Mouse (Mus musculus): ENCODE results near the gene Sytl1. TPM values are rescaled to one million over a fixed set of nuclear protein-coding genes. Genes with fewer than 3 reads are reported as not detected.

Sytl1 gene
- polyA plus RNA-seq, 1 experiment from 2014 or later, result 1.6 TPM

- no peak overlapping the region for H3K27ac ChIP-seq (ENCODE audit: low read depth, low read length)
- peaks cover 32% of the 10 kb centered on the region for H3K27me3 ChIP-seq (replicated peaks; ENCODE audit: control insufficient read depth, insufficient read depth, low read length)
- H3K4me1 ChIP-seq (replicated peaks; ENCODE audit: control insufficient read depth, insufficient read depth, low read length), result 0 out of 2 replicates have a peak, but pooled peaks cover 6% of the 10 kb centered on the region
- no peak for ATAC-seq
- H3K4me2 ChIP-seq (replicated peaks; ENCODE audit: low read depth), result no peak overlapping the region
- no peak overlapping the region for H3K9ac ChIP-seq (ENCODE audit: low read depth, low read length)
- no peaks in the 10 kb centered on the region for H3K9me3 ChIP-seq (ENCODE audit: control insufficient read depth)
- 35% methylated on average over 15 of the region's 15 CpGs for WGBS
- H3K36me3 ChIP-seq (ENCODE audit: control insufficient read depth, insufficient read depth), result no peaks in the 10 kb centered on the region
- no peak for TF ChIP-seq CTCF (IDR thresholded peaks at IDR 0.05; ENCODE audit: low read depth)
- no peak overlapping the region for H3K4me3 ChIP-seq (ENCODE audit: low read depth, low read length)
Measured at GRCm38 (mm10) chr4:133247072-133247471, 15.8 kb downstream of the Sytl1 start.

- no peaks in the 10 kb centered on the region for H3K4me1 ChIP-seq (replicated peaks; ENCODE audit: control insufficient read depth, insufficient read depth, low read length)
- no peak for ATAC-seq
- H3K9me3 ChIP-seq (ENCODE audit: control insufficient read depth), result no peaks in the 10 kb centered on the region
- 0 out of 2 replicates have a peak, but pooled peaks cover 6% of the 10 kb centered on the region for H3K27me3 ChIP-seq (replicated peaks; ENCODE audit: control insufficient read depth, insufficient read depth, low read length)
- WGBS, result 79% methylated on average over 1 of the region's 1 CpGs
- H3K27ac ChIP-seq (ENCODE audit: low read depth, low read length), result no peak overlapping the region
- no peak overlapping the region for H3K4me2 ChIP-seq (replicated peaks; ENCODE audit: low read depth)
- no peak for TF ChIP-seq CTCF (IDR thresholded peaks at IDR 0.05; ENCODE audit: low read depth)
- no peak overlapping the region for H3K9ac ChIP-seq (ENCODE audit: low read depth, low read length)
- no peaks in the 10 kb centered on the region for H3K36me3 ChIP-seq (ENCODE audit: control insufficient read depth, insufficient read depth)
- no peak overlapping the region for H3K4me3 ChIP-seq (ENCODE audit: low read depth, low read length)
Measured at GRCm38 (mm10) chr4:133244289-133244688, 18.6 kb downstream of the Sytl1 start.

DNA sequence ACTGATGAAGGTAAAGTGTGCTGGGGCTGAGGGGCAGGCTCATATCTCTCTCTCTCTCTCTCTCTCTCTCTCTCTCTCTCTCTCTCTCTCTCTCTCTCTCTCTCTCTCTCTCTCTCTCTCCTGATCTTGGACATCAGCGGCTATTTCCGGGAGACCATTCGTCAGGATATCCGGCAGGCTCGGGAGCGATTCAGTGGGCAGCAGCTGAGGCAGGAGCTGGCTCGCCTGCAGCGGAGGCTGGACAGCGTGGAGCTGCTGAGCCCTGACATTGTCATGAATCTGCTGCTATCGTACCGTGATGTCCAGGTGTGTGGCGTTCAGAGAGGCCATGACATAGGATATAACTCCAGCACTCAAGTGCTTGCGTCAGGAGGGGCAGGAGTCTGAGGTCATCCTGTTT is 19.4 kb downstream of the Sytl1 start:
- Histone ChIP-seq H3K27me3 (replicated peaks; ENCODE audit: control insufficient read depth, insufficient read depth, low read length) (0 out of 2 replicates have a peak, but pooled peaks cover 4% of the 10 kb centered on the region), H3K4me1 (replicated peaks; ENCODE audit: control insufficient read depth, insufficient read depth, low read length) (no peaks in the 10 kb centered on the region), H3K9ac (ENCODE audit: low read depth, low read length) (no peak overlapping the region), H3K4me3 (ENCODE audit: low read depth, low read length) (no peak overlapping the region), H3K27ac (ENCODE audit: low read depth, low read length) (no peak overlapping the region), H3K9me3 (ENCODE audit: control insufficient read depth) (no peaks in the 10 kb centered on the region), H3K36me3 (ENCODE audit: control insufficient read depth, insufficient read depth) (no peaks in the 10 kb centered on the region), H3K4me2 (replicated peaks; ENCODE audit: low read depth) (no peak overlapping the region)
- no peak for ATAC-seq
- TF ChIP-seq CTCF (IDR thresholded peaks at IDR 0.05; ENCODE audit: low read depth), result no peak
- 53% methylated on average over 13 of the region's 13 CpGs for WGBS

- no peak overlapping the region for H3K4me3 ChIP-seq (ENCODE audit: low read depth, low read length)
- ATAC-seq, result no peak
- H3K27ac ChIP-seq (ENCODE audit: low read depth, low read length), result no peak overlapping the region; the same call in 1 of the 2 replicates
- H3K36me3 ChIP-seq (ENCODE audit: control insufficient read depth, insufficient read depth), result no peaks in the 10 kb centered on the region
- H3K9ac ChIP-seq (ENCODE audit: low read depth, low read length), result no peak overlapping the region
- H3K27me3 ChIP-seq (replicated peaks; ENCODE audit: control insufficient read depth, insufficient read depth, low read length), result no peaks in the 10 kb centered on the region
- no peaks in the 10 kb centered on the region for H3K9me3 ChIP-seq (ENCODE audit: control insufficient read depth)
- WGBS, result 77% methylated on average over 9 of the region's 9 CpGs
- TF ChIP-seq CTCF (IDR thresholded peaks at IDR 0.05; ENCODE audit: low read depth), result no peak
- no peaks in the 10 kb centered on the region for H3K4me1 ChIP-seq (replicated peaks; ENCODE audit: control insufficient read depth, insufficient read depth, low read length)
- H3K4me2 ChIP-seq (replicated peaks; ENCODE audit: low read depth), result no peak overlapping the region
Measured at GRCm38 (mm10) chr4:133242710-133243109, 20.2 kb downstream of the Sytl1 start.

GRCm38 (mm10) chr4:133241910-133242309 is 21.0 kb downstream of the Sytl1 start:
- Histone ChIP-seq H3K36me3 (ENCODE audit: control insufficient read depth, insufficient read depth) (no peaks in the 10 kb centered on the region), H3K4me1 (replicated peaks; ENCODE audit: control insufficient read depth, insufficient read depth, low read length) (no peaks in the 10 kb centered on the region), H3K27me3 (replicated peaks; ENCODE audit: control insufficient read depth, insufficient read depth, low read length) (no peaks in the 10 kb centered on the region), H3K4me2 (replicated peaks; ENCODE audit: low read depth) (peak overlapping the region; percentile 98), H3K9me3 (ENCODE audit: control insufficient read depth) (no peaks in the 10 kb centered on the region), H3K27ac (ENCODE audit: low read depth, low read length) (peak overlapping the region; percentile 21; the same call in 1 of the 2 replicates), H3K4me3 (ENCODE audit: low read depth, low read length) (peak overlapping the region; percentile 57), H3K9ac (ENCODE audit: low read depth, low read length) (no peak overlapping the region; the same call in 1 of the 2 replicates)
- no peak for ATAC-seq
- WGBS, result 14% methylated on average over 11 of the region's 11 CpGs
- TF ChIP-seq CTCF (IDR thresholded peaks at IDR 0.05; ENCODE audit: low read depth), result no peak

GRCm38 (mm10) chr4:133240934-133241908 is 21.7 kb downstream of the Sytl1 start:
- WGBS, result under 1% methylated on average over 77 of the region's 78 CpGs

More at GRCm38 (mm10) chr4:133240934-133241908, 21.7 kb downstream of the Sytl1 start:
- Histone ChIP-seq H3K36me3 (ENCODE audit: control insufficient read depth, insufficient read depth) (no peaks in the 10 kb centered on the region), H3K4me2 (replicated peaks; ENCODE audit: low read depth) (peak overlapping the region; percentile 98), H3K27ac (ENCODE audit: low read depth, low read length) (peak overlapping the region; percentile 84), H3K27me3 (replicated peaks; ENCODE audit: control insufficient read depth, insufficient read depth, low read length) (no peaks in the 10 kb centered on the region), H3K4me1 (replicated peaks; ENCODE audit: control insufficient read depth, insufficient read depth, low read length) (no peaks in the 10 kb centered on the region), H3K4me3 (ENCODE audit: low read depth, low read length) (peak overlapping the region; percentile 57), H3K9me3 (ENCODE audit: control insufficient read depth) (no peaks in the 10 kb centered on the region), H3K9ac (ENCODE audit: low read depth, low read length) (peak overlapping the region; percentile 53)
- peak; percentile 54 for TF ChIP-seq CTCF (IDR thresholded peaks at IDR 0.05; ENCODE audit: low read depth)
- peak; percentile 81 for ATAC-seq

All from intestine, postnatal 0 days (tissue).